Mouse (Mus musculus) megakaryocyte, embryonic 14.5 days (primary cell): ENCODE data around the gene Hoxa11. TPM values are rescaled to one million over a fixed set of nuclear protein-coding genes. Genes with fewer than 3 reads are reported as not detected.

Experiments
- H3K27me3 ChIP-seq: replicated peaks from 2 replicates; pipeline ENCODE3; 2012; ENCODE audit warnings: inconsistent platforms
- H3K36me3 ChIP-seq: replicated peaks from 2 replicates; pipeline ENCODE3; 2012; ENCODE audit warnings: low read length, inconsistent platforms, mixed read lengths
- H3K4me1 ChIP-seq: 2 replicates; pipeline ENCODE4 v1.6.1; 2012; ENCODE audit warnings: inconsistent platforms
- H3K4me3 ChIP-seq: replicated peaks from 2 replicates; pipeline ENCODE3; 2012; ENCODE audit warnings: moderate library complexity, mild to moderate bottlenecking, inconsistent platforms
- H3K9me3 ChIP-seq: 2 replicates; pipeline ENCODE4 v1.6.1; 2012; ENCODE audit warnings: inconsistent platforms
- FLI1 ChIP-seq: IDR thresholded peaks from 2 replicates; pipeline ENCODE4 v1.6.1; 2012; ENCODE audit warnings: low read length, inconsistent platforms, mixed read lengths
- GATA1 ChIP-seq: IDR thresholded peaks from 3 replicates; pipeline ENCODE4 v1.6.1; 2012; ENCODE audit warnings: mixed read lengths, low read length, inconsistent platforms, borderline replicate concordance
- polyA plus RNA-seq: library from polyadenylated mRNA; stranded (reverse); fragments of >175 nt; gene quantifications from 2 replicates; pipeline ENCODE4 v1.2.3, GENCODE M21; 2012; ENCODE audit warnings: low replicate concordance; ENCODE audit not compliant: insufficient read depth

Hoxa11 gene
- polyA plus RNA-seq, 1 experiment = not detected

DNA sequence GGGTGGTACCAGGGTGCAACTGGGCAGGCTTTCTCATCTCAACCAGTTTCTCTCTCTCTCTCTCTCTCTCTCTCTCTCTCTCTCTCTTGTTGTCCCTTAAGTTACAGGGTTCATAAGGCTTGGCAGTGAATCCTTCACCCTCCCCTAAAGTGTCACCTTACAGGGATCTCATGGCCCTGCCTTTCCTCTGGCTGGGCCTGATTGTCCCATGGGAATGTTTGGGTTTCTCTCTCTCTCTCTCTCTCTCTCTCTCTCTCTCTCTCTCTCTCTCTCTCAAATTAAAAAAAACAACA is 38.0 kb downstream of the Hoxa11 start:
- Histone ChIP-seq H3K4me1 (peaks cover 24% of the 10 kb centered on the region), H3K27me3 (peaks cover 72% of the 10 kb centered on the region), H3K9me3 (peaks cover 51% of the 10 kb centered on the region)

DNA sequence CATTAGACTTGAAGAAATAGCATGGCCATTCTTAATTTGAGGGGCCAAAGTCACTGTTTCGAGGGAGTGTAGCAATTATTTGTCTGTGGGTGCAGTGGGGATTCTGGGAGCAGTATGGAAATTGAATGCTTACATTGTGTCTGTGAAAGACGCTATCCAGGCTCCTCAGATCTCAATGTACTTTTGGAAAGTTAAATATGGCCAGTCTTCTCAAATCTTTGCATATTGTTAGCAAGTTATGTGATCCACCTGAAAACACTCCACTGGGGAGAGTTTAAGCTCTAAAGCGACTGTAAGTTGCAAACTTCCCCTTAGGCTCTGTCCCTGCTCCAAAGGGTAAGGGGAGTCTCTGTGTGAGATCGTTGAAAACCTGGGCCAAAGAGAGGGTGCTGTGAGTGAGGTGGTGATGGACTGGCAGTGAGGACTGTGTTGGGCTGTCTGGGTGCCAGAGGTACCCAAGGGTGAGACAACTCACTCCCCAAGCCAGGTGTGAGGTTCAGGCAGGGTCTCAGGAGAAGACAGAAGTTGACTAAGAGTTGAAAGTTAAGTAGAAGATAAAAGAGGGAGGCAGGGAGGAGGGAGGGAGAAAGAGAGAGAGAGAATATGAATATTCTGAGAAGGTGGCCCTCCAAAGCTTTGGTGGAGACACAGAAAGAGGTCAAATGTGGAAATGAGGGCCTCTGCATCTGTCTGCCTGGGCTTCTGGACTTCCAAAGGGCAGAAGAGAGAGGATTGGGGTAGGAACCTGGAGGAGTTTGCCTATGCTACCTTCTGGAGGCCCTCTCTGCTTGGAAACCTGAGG is 38.5 kb downstream of the Hoxa11 start:
- Histone ChIP-seq H3K4me1 (peaks cover 18% of the 10 kb centered on the region), H3K36me3 (peaks cover 26% of the 10 kb centered on the region), H3K4me3 (no peak overlapping the region), H3K9me3 (peaks cover 51% of the 10 kb centered on the region), H3K27me3 (peaks cover 67% of the 10 kb centered on the region)
- TF ChIP-seq GATA1 (no peak), FLI1 (no peak)

More for the DNA sequence above, 38.0 kb downstream of the Hoxa11 start:
- H3K4me3 ChIP-seq = no peak overlapping the region
- TF ChIP-seq GATA1 (no peak), FLI1 (no peak)
- H3K36me3 ChIP-seq = peaks cover 26% of the 10 kb centered on the region

DNA sequence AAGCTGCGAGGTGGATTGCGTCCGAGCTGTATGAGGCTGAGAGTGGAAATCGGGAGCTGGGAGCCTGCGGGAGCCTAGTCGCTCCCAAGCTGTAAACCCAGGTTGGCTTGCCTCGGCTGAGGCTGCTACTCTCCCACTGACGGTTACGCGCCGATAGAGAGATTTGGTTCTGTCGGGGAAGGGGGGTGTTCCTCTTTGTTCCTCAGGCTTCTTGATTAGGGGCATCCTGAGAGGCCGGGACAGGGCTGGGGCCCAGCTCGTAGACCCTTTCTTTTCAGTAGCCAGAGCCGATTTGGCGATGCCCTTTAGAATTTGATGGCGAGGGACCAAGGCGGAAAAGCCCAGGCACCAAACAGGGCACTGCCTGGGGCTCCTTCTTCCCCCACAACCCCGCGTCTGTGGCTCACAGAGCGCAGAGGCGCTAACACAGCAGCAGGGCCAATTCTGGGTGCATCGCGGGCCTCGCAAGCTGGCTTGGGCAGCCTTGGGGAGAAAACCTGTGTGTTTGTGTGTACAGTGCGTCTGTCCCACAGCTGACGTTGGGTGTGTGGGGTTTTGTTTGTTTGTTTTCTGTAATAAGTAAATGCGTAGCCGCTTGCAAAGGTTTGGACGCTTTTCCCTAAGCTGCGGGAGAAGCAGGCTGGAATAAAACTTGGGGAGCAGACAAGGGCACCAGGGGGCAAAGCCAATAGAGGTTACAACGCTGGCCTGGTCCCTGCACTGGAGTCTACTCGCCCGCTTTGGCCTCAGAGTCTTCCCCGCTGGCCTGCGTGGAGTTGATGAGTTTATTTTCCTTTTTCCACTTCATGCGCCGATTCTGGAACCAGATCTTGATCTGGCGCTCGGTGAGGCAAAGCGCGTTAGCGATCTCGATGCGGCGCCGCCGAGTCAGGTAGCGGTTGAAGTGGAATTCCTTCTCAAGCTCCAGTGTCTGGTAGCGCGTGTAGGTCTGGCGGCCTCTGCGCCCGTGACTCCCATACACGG is 39.7 kb downstream of the Hoxa11 start:
- H3K27me3 ChIP-seq = peaks cover 58% of the 10 kb centered on the region
- peaks cover 51% of the 10 kb centered on the region for H3K9me3 ChIP-seq
- peaks cover 7% of the 10 kb centered on the region for H3K4me1 ChIP-seq
- TF ChIP-seq GATA1 = no peak
- TF ChIP-seq FLI1 = no peak
- no peak overlapping the region for H3K4me3 ChIP-seq
- peaks cover 26% of the 10 kb centered on the region for H3K36me3 ChIP-seq

DNA sequence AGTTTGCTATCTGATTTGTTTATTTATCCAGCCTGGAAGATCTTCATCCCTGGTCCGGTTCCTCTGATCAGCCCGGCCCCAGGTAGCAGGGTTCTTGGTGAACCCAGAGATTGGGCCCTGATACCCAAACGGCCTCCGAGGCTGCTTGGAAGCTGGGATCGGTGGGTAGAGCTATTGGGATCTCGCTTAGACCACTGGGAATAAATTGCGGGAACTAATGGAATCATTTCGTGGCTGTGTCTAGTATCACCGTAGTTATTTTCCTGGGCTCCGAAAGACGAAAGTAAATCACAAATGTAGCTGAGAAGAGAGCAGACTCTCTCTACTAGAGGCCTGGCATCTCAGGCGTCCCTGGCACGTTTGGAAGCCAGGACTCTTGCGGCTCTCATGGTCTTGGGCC is 40.4 kb downstream of the Hoxa11 start:
- Histone ChIP-seq H3K36me3 (peaks cover 26% of the 10 kb centered on the region), H3K4me3 (no peak overlapping the region), H3K4me1 (peaks cover 5% of the 10 kb centered on the region; the same call in 1 of the 2 replicates), H3K9me3 (peaks cover 51% of the 10 kb centered on the region), H3K27me3 (peaks cover 56% of the 10 kb centered on the region)
- no peak for TF ChIP-seq GATA1
- TF ChIP-seq FLI1 = no peak

DNA sequence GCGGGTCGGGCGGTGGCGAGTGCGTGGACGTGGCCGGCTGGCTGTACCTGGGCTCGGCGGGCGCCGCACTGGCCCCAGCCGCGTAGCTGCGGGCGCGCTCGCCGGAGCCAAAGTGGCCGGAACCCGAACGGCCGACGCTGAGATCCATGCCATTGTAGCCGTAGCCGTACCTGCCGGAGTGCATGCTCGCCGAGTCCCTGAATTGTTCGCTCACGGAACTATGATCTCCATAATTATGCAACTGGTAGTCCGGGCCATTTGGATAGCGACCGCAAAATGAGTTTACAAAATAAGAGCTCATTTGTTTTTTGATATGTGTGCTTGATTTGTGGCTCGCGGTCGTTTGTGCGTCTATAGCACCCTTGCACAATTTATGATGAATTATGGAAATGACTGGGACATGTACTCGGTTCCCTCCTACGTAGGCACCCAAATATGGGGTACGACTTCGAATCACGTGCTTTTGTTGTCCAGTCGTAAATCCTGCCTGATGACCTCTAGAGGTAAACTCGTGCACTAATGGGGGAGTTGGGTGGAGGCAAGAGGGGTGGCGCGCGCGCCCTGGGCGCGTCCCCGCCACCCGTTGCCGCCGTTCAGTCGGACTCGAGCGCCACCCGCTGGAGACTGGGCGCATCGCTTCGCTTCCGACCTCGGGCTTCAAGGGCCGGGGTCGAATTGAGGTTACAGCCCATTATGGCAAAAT is 41.4 kb downstream of the Hoxa11 start, which contains the start of gene Hoxa5:
Hoxa5 (minus strand) TSS at position 538 of the 703 bp plus-strand sequence.
- no peak for TF ChIP-seq FLI1
- no peak for TF ChIP-seq GATA1
- Histone ChIP-seq H3K4me3 (peak within 1 kb of the TSS; percentile 86), H3K27me3 (peaks cover 48% of the 10 kb centered on the region), H3K4me1 (no peaks in the 10 kb centered on the region; the same call in 1 of the 2 replicates), H3K9me3 (peaks cover 48% of the 10 kb centered on the region), H3K36me3 (peaks cover 26% of the 10 kb centered on the region)

DNA sequence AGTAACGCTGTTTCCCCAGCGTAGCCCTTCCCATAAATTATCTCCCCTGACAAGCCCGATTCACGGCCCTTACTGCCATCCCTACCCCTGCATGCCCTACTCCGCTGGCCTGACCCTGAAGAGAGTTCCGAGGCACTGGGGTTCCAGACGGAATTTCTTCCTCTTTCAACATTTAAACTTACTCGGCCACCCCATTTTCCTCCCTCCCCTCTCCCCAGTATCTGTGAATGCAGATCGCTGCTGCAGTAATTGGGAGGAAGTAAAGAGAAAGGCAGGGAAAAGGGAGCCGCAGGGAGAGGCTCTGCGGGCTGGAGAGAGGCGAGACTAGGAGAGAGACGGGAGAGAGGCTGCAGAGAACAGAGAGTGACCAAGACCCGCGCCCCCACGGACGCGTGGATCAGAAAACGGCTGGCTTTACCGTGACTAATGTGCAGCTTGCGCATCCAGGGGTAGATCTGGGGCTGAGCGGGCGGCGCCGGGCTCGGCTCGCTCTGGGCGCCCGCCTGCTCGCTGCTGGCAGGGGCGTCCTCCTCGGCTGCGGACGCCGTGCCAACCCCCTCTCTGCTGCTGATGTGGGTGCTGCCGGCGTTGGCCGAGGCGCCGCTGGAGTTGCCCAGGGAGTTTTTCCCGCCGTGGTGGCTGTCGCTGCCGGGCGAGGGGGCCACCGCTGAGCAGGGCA is 42.1 kb downstream of the Hoxa11 start:
- no peak for TF ChIP-seq FLI1
- TF ChIP-seq GATA1 = no peak
- Histone ChIP-seq H3K4me3 (peak overlapping the region; percentile 86), H3K9me3 (peaks cover 44% of the 10 kb centered on the region), H3K36me3 (peaks cover 26% of the 10 kb centered on the region), H3K4me1 (no peaks in the 10 kb centered on the region; the same call in 1 of the 2 replicates), H3K27me3 (peaks cover 42% of the 10 kb centered on the region)

DNA sequence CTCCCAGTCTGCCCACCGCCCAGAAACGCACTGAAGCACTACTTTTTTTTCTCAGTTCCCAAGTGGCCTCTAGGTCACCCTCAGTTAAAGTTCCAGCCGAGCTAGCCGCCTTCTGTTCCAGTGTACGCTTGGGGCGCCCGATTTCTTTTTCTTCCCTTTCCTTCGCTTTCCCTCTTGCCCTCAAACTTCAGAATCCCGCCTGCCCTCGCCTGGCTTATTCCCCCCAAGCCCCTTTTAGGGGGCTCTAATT is 42.6 kb downstream of the Hoxa11 start:
- H3K4me1 ChIP-seq = no peaks in the 10 kb centered on the region; the same call in 1 of the 2 replicates
- peaks cover 37% of the 10 kb centered on the region for H3K27me3 ChIP-seq
- H3K9me3 ChIP-seq = peaks cover 41% of the 10 kb centered on the region
- TF ChIP-seq GATA1 (no peak), FLI1 (no peak)
- H3K4me3 ChIP-seq = no peak overlapping the region
- H3K36me3 ChIP-seq = peaks cover 26% of the 10 kb centered on the region

DNA sequence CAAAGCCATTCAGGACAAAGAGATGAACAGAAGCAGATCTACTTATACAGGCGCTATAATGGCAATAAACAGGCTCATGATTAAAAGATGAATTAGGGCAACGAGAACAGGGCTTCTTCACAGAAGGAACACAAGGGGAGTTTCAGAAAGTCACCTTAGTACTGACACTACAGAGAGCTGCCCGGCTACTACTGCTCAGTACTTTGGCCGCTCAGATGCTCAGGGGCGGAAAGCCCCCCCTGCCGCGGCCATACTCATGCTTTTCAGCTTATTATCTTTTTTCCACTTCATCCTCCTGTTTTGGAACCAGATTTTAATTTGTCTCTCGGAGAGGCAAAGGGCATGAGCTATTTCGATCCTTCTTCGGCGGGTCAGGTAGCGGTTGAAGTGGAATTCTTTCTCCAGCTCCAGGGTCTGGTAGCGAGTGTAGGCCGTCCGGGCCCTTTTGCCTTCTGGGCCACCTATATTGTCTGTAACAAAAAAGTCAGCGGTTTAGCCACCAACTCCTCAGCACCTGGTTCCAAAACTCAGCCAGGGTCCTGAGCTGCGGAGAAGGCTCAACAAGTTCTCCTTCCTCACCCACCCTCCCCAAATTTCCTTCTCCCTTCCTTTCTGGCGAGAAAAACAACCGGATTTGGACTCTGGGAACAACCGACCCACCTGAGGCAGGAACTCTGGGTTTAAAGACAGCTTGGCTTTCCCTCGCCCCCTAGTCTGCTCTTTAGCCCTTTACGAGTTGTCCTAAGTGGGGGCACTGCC is 43.1 kb downstream of the Hoxa11 start:
- Histone ChIP-seq H3K4me1 (no peaks in the 10 kb centered on the region), H3K27me3 (peaks cover 37% of the 10 kb centered on the region), H3K36me3 (peaks cover 26% of the 10 kb centered on the region), H3K9me3 (peaks cover 40% of the 10 kb centered on the region), H3K4me3 (no peak overlapping the region)
- TF ChIP-seq GATA1 (no peak), FLI1 (no peak)
